Mouse (Mus musculus) cerebellum, adult 2 months (tissue): ENCODE data around the gene Fam171a2.

Experiments used
- CTCF ChIP-seq: fragments of 200-500 bp; IDR thresholded peaks from 2 replicates; pipeline ENCODE4 v1.5.1; 2011; ENCODE audit warnings: low read depth, mild to moderate bottlenecking, control low read depth, low read length, moderate library complexity, borderline replicate concordance; ENCODE audit not compliant: insufficient read depth
- POLR2A ChIP-seq: fragments of 200-500 bp; IDR thresholded peaks from 2 replicates; pipeline ENCODE4 v1.6.1; 2011; ENCODE audit warnings: low read length, control low read depth, borderline replicate concordance; ENCODE audit not compliant: insufficient read depth

DNA sequence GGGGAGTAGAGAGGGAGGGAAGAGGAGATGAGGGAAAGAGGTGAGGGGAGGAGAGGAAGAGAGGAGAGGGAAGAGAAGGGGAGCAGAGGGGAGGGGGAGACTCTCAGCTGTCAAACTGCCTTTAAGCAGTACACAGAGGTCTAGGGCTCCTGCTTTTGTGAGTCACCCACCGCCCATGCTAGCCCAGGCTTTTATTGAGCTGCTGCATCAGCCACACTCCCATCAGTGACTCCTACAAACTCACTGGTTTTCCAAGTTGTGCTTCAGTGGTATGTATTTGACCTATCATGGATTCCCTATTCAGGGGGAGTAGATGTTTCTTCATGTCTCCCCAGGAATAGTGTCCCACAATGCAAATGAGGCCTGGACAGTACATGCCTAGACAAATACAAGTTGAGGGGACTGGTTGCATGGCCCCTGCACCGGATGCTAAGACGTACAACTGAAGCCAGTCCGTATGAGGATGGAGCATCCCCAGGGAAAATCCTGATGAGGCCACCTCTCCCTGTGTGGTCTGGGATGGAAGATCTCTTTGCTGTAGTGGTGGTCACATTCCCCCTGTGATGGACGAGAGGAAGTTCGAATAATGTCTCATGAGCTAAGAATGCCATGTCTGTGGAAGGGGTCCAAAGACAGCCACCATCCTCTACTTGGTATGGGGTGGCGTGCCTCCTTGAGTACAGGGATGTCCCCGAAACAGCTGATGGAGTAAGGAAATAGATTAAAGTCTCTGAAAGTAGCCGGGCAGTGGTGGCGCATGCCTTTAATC lies 32.3 kb downstream of the Fam171a2 start:
- TF ChIP-seq POLR2A (no peak), CTCF (no peak)
